Mouse (Mus musculus): ENCODE results near the gene Palld. TPM values are rescaled to one million over a fixed set of nuclear protein-coding genes. Genes with fewer than 3 reads are reported as not detected.

Gene Palld
- 3.3 TPM for total RNA-seq (2023)

GRCm38 (mm10) chr8:61902521-61902920 is at the start of gene Palld:
Palld (minus strand) TSS chr8:61902690.

GRCm38 (mm10) chr8:61927777-61928494 is 25.4 kb upstream of the Palld start, which contains the start of gene Ddx60:
Ddx60 (plus strand) TSS chr8:61928087.

GRCm38 (mm10) chr8:61487597-61488156 is 414.8 kb downstream of the Palld start, which contains the start of gene Cbr4:
Cbr4 (plus strand) TSS chr8:61487734.

Other genes starting within 250 kb of the Palld start
- 23.3 TPM for gene Ddx60, start 25.4 kb upstream of the Palld start, total RNA-seq (2023)
- not detected for gene Anxa10, start 220.5 kb upstream of the Palld start, total RNA-seq (2023)